Mouse (Mus musculus) megakaryocyte, embryonic 14.5 days (primary cell): ENCODE measurements around the gene Cer1.

Source experiments
- FLI1 ChIP-seq: IDR thresholded peaks from 2 replicates; pipeline ENCODE4 v1.6.1; 2012; ENCODE audit warnings: low read length, inconsistent platforms, mixed read lengths
- GATA1 ChIP-seq: IDR thresholded peaks from 3 replicates; pipeline ENCODE4 v1.6.1; 2012; ENCODE audit warnings: mixed read lengths, low read length, inconsistent platforms, borderline replicate concordance

DNA sequence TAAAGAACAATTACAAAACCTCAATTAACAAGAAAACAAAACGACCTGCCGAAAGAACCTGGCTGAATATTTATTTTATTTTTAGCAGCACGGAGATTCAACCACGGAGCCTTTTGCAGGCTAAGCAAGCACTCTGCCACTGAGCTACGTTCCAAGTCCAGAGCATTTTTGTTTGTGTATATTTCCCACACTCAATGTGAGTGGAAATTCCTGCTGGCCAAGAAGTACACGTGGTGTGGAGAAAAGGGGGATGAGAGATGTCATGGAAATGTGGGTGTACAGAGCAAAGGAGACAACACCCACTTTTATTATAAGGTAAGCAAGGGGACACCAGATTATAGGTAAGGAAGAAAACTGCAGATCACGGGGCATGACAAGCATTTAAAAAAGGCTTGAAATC lies 30.6 kb upstream of the Cer1 start:
- TF ChIP-seq GATA1: no peak
- TF ChIP-seq FLI1: no peak
